In genomic region chr2:84636231-84636741, GRCm38 (mm10) we compare ENCODE assay signal across 9 mouse cellular contexts. TPM values are rescaled to one million over a fixed set of nuclear protein-coding genes. Genes with fewer than 3 reads are reported as not detected.
A peak's percentile ranks its signal among the peaks of the same experiment; 100 is the strongest.
DNase-seq lines count a peak whose midpoint lies in the region; ATAC-seq and TF ChIP-seq lines count a peak whose summit lies in the region.
"Had no signal": no experiment of that assay in that cellular context is flagged by ENCODE, and none has a peak within 500 bp of the region (broad histone marks: within the 10 kb centered on the region; RNA-seq: fewer than 3 reads in every experiment).

No protein-coding gene starts in this region.

- DNase-seq in R1 (ENCODE audit: low read depth, low spot score), result peak; percentile 65
- peak; percentile 45 for DNase-seq in embryonic facial prominence, embryonic 14.5 days (ENCODE audit: low spot score)
- DNase-seq in midbrain, postnatal 0 days (ENCODE audit: low spot score), result no peak
- DNase-seq in frontal cortex, postnatal 14 days (ENCODE audit: low spot score in 2 of 2), result no peak
- DNase-seq in right cerebral cortex, adult 2 months (ENCODE audit: low spot score in 2 of 2), result no peak
- no peak for DNase-seq in testis, postnatal 10 days (ENCODE audit: low spot score)

- TF ChIP-seq CTCF in midbrain, postnatal 0 days (IDR thresholded peaks at IDR 0.05), result no peak

- H3K4me2 ChIP-seq in embryonic facial prominence, embryonic 14.5 days (ENCODE audit: low read depth, low read length), result peak overlapping the region; percentile 43
- H3K4me2 ChIP-seq in hindbrain, embryonic 13.5 days, result peak overlapping the region; percentile 17; the same call in 1 of the 2 replicates
- peak overlapping the region; percentile 15; the same call in 1 of the 2 replicates for H3K4me2 ChIP-seq in limb, embryonic 15.5 days
- 0 out of 2 replicates have a peak overlapping the region, but pooled peaks have one; percentile 6 for H3K4me2 ChIP-seq in midbrain, postnatal 0 days (ENCODE audit: low read depth, low read length, poor library complexity, severe bottlenecking)

- no peaks in the 10 kb centered on the region for H3K27me3 ChIP-seq in embryonic facial prominence, embryonic 14.5 days (replicated peaks; ENCODE audit: control insufficient read depth, insufficient read depth, low read length)
- no peaks in the 10 kb centered on the region for H3K27me3 ChIP-seq in hindbrain, embryonic 13.5 days
- no peaks in the 10 kb centered on the region for H3K27me3 ChIP-seq in limb, embryonic 15.5 days
- no peaks in the 10 kb centered on the region for H3K27me3 ChIP-seq in midbrain, postnatal 0 days (ENCODE audit: insufficient read depth, low read length)

- H3K27ac ChIP-seq in embryonic facial prominence, embryonic 14.5 days (replicated peaks; ENCODE audit: low read depth, low read length), result peak overlapping the region; percentile 94
- peak overlapping the region; percentile 92 for H3K27ac ChIP-seq in hindbrain, embryonic 13.5 days
- H3K27ac ChIP-seq in limb, embryonic 15.5 days, result peak overlapping the region; percentile 87
- peak overlapping the region; percentile 80 for H3K27ac ChIP-seq in midbrain, postnatal 0 days (ENCODE audit: low read depth, low read length)

- 0 out of 2 replicates have a peak overlapping the region, but pooled peaks have one; percentile 20 for H3K9ac ChIP-seq in embryonic facial prominence, embryonic 14.5 days (ENCODE audit: low read depth, low read length)
- H3K9ac ChIP-seq in hindbrain, embryonic 13.5 days, result no peak overlapping the region
- no peak overlapping the region for H3K9ac ChIP-seq in limb, embryonic 15.5 days
- no peak overlapping the region for H3K9ac ChIP-seq in midbrain, postnatal 0 days (replicated peaks; ENCODE audit: low read length, poor library complexity, severe bottlenecking)

- no peak for ATAC-seq in embryonic facial prominence, embryonic 14.5 days (ENCODE audit: low read depth)
- ATAC-seq in hindbrain, embryonic 13.5 days (ENCODE audit: low FRiP score), result no peak
- ATAC-seq in limb, embryonic 15.5 days (ENCODE audit: insufficient number of reproducible peaks, low FRiP score, low TSS enrichment, low read depth), result no peak
- ATAC-seq in midbrain, postnatal 0 days (ENCODE audit: low FRiP score), result no peak

- 0 out of 2 replicates have a peak, but pooled peaks cover 8% of the 10 kb centered on the region for H3K36me3 ChIP-seq in embryonic facial prominence, embryonic 14.5 days (ENCODE audit: control insufficient read depth, insufficient read depth, low read length)
- no peaks in the 10 kb centered on the region for H3K36me3 ChIP-seq in hindbrain, embryonic 13.5 days
- H3K36me3 ChIP-seq in limb, embryonic 15.5 days, result 0 out of 2 replicates have a peak, but pooled peaks cover 3% of the 10 kb centered on the region
- no peaks in the 10 kb centered on the region for H3K36me3 ChIP-seq in midbrain, postnatal 0 days (ENCODE audit: insufficient read depth, low read length)

- H3K4me3 ChIP-seq in embryonic facial prominence, embryonic 14.5 days (ENCODE audit: low read depth, low read length), result 0 out of 2 replicates have a peak overlapping the region, but pooled peaks have one; percentile 5
- no peak overlapping the region for H3K4me3 ChIP-seq in hindbrain, embryonic 13.5 days
- H3K4me3 ChIP-seq in limb, embryonic 15.5 days, result no peak overlapping the region
- H3K4me3 ChIP-seq in midbrain, postnatal 0 days (ENCODE audit: low read depth, low read length), result no peak overlapping the region

- WGBS in embryonic facial prominence, embryonic 14.5 days, result 14% methylated on average over 8 of the region's 8 CpGs
- WGBS in hindbrain, embryonic 13.5 days, result 22% methylated on average over 8 of the region's 8 CpGs
- 20% methylated on average over 8 of the region's 8 CpGs for WGBS in limb, embryonic 15.5 days
- 22% methylated on average over 8 of the region's 8 CpGs for WGBS in midbrain, postnatal 0 days

- peaks cover 61% of the 10 kb centered on the region for H3K4me1 ChIP-seq in embryonic facial prominence, embryonic 14.5 days (ENCODE audit: control insufficient read depth, insufficient read depth, low read length)
- H3K4me1 ChIP-seq in hindbrain, embryonic 13.5 days (replicated peaks), result peaks cover 66% of the 10 kb centered on the region
- H3K4me1 ChIP-seq in limb, embryonic 15.5 days, result peaks cover 68% of the 10 kb centered on the region
- 0 out of 2 replicates have a peak, but pooled peaks cover 7% of the 10 kb centered on the region for H3K4me1 ChIP-seq in midbrain, postnatal 0 days (ENCODE audit: insufficient read depth, low read length)

- no peaks in the 10 kb centered on the region for H3K9me3 ChIP-seq in embryonic facial prominence, embryonic 14.5 days (ENCODE audit: control insufficient read depth, low read length)
- no peaks in the 10 kb centered on the region for H3K9me3 ChIP-seq in hindbrain, embryonic 13.5 days
- no peaks in the 10 kb centered on the region for H3K9me3 ChIP-seq in limb, embryonic 15.5 days
- no peaks in the 10 kb centered on the region for H3K9me3 ChIP-seq in midbrain, postnatal 0 days (ENCODE audit: low read length)

RNA-seq across cellular contexts. Expression of gene Ctnnd1, which starts 14.3 kb away (rescaled TPM):
- 48.9 and 49.0 TPM in 2 replicates for polyA plus RNA-seq in embryonic facial prominence, embryonic 14.5 days (2014; fragmentation: Nextera tagmentation; extraction: Ambion mirVana)
- polyA plus RNA-seq in hindbrain, embryonic 13.5 days (2015; fragmentation: Nextera tagmentation; extraction: Ambion mirVana), result 38.6 and 39.2 TPM in 2 replicates
- polyA plus RNA-seq in limb, embryonic 15.5 days (2015; fragmentation: Nextera tagmentation; extraction: Ambion mirVana), result 51.3 and 52.7 TPM in 2 replicates
- total RNA-seq in midbrain, postnatal 0 days (2014; rRNA removed), result 81.1 and 82.9 TPM in 2 replicates
- 13.7 and 15.8 TPM in 2 replicates for polyA plus RNA-seq in midbrain, postnatal 0 days (2015; fragmentation: Nextera tagmentation; extraction: Ambion mirVana)

RNA-seq across cellular contexts. Expression of gene Btbd18, which starts 22.6 kb away (rescaled TPM):
- polyA plus RNA-seq in embryonic facial prominence, embryonic 14.5 days (2014; fragmentation: Nextera tagmentation; extraction: Ambion mirVana), result 0.14 TPM in 1 of 2 replicates, not detected in the other
- polyA plus RNA-seq in hindbrain, embryonic 13.5 days (2015; fragmentation: Nextera tagmentation; extraction: Ambion mirVana), result 0.28 and 0.29 TPM in 2 replicates
- 0.08 and 0.11 TPM in 2 replicates for polyA plus RNA-seq in limb, embryonic 15.5 days (2015; fragmentation: Nextera tagmentation; extraction: Ambion mirVana)
- total RNA-seq in midbrain, postnatal 0 days (2014; rRNA removed), result not detected in 2 replicates
- 0.27 and 0.35 TPM in 2 replicates for polyA plus RNA-seq in midbrain, postnatal 0 days (2015; fragmentation: Nextera tagmentation; extraction: Ambion mirVana)

RNA-seq across cellular contexts. Expression of gene Selenoh, which starts 34.3 kb away (rescaled TPM):
- 237 and 272 TPM in 2 replicates for polyA plus RNA-seq in embryonic facial prominence, embryonic 14.5 days (2014; fragmentation: Nextera tagmentation; extraction: Ambion mirVana)
- polyA plus RNA-seq in hindbrain, embryonic 13.5 days (2015; fragmentation: Nextera tagmentation; extraction: Ambion mirVana), result 217 and 222 TPM in 2 replicates
- 211 and 227 TPM in 2 replicates for polyA plus RNA-seq in limb, embryonic 15.5 days (2015; fragmentation: Nextera tagmentation; extraction: Ambion mirVana)
- total RNA-seq in midbrain, postnatal 0 days (2014; rRNA removed), result 180 and 269 TPM in 2 replicates
- polyA plus RNA-seq in midbrain, postnatal 0 days (2015; fragmentation: Nextera tagmentation; extraction: Ambion mirVana), result 210 and 211 TPM in 2 replicates

RNA-seq across cellular contexts. Expression of gene Gm28635, which starts 41.6 kb away (rescaled TPM):
- not detected in 2 replicates for polyA plus RNA-seq in embryonic facial prominence, embryonic 14.5 days (2014; fragmentation: Nextera tagmentation; extraction: Ambion mirVana)
- polyA plus RNA-seq in hindbrain, embryonic 13.5 days (2015; fragmentation: Nextera tagmentation; extraction: Ambion mirVana), result not detected in 2 replicates
- polyA plus RNA-seq in limb, embryonic 15.5 days (2015; fragmentation: Nextera tagmentation; extraction: Ambion mirVana), result not detected in 2 replicates
- total RNA-seq in midbrain, postnatal 0 days (2014; rRNA removed), result not detected in 2 replicates
- not detected in 2 replicates for polyA plus RNA-seq in midbrain, postnatal 0 days (2015; fragmentation: Nextera tagmentation; extraction: Ambion mirVana)
- total RNA-seq: adrenal gland, postnatal 36 days had no signal

RNA-seq across cellular contexts. Expression of gene Med19, which starts 41.9 kb away (rescaled TPM):
- polyA plus RNA-seq in embryonic facial prominence, embryonic 14.5 days (2014; fragmentation: Nextera tagmentation; extraction: Ambion mirVana), result 28.4 and 28.8 TPM in 2 replicates
- polyA plus RNA-seq in hindbrain, embryonic 13.5 days (2015; fragmentation: Nextera tagmentation; extraction: Ambion mirVana), result 52.1 and 53.5 TPM in 2 replicates
- polyA plus RNA-seq in limb, embryonic 15.5 days (2015; fragmentation: Nextera tagmentation; extraction: Ambion mirVana), result 27.6 and 30.3 TPM in 2 replicates
- total RNA-seq in midbrain, postnatal 0 days (2014; rRNA removed), result 43.0 and 45.3 TPM in 2 replicates
- 47.4 and 49.5 TPM in 2 replicates for polyA plus RNA-seq in midbrain, postnatal 0 days (2015; fragmentation: Nextera tagmentation; extraction: Ambion mirVana)

Comparison
In these comparisons a context has a peak if more than half of its experiments do, and no peak if none do; other contexts are left out.
1. DNase-seq: peak in R1 (single experiment) and embryonic facial prominence, embryonic 14.5 days (single experiment); none in midbrain, postnatal 0 days (single experiment), frontal cortex, postnatal 14 days (0 of 2), right cerebral cortex, adult 2 months (0 of 2) and testis, postnatal 10 days (single experiment).
2. Peak in every context shown above with its lines, with median percentiles within 50 percentile points of each other: H3K27ac ChIP-seq and H3K4me2 ChIP-seq.